Mouse (Mus musculus) lung, postnatal 25 days (tissue): ENCODE results near the gene Mrpl16.
A peak's percentile ranks its signal among the peaks of the same experiment; 100 is the strongest.

Source experiments
- DNase-seq: peaks from one replicate; pipeline ENCODE4 v3.0.0; 2022; ENCODE audit warnings: low spot score

Mrpl16 gene

DNA sequence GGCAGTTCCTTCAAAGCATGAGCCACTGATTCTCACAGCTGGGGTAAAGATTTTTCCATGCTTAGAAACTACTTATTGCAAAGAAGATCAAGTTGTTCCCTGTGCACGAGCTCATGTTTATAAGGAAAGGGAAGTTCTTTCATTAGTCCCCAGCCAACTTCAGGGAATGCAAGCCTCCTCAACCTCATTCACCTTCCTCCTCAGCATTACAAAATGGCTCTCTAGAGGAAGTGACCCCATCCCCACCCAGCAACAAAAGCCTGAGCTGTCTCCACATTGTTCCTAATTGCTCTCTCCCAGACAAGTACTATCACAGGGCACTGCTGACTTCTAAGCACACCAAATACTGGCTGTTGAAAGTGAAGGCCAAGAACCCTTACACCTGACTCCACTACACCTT, 34.2 kb downstream of the Mrpl16 start:
- DNase-seq, result peak; percentile 78

DNA sequence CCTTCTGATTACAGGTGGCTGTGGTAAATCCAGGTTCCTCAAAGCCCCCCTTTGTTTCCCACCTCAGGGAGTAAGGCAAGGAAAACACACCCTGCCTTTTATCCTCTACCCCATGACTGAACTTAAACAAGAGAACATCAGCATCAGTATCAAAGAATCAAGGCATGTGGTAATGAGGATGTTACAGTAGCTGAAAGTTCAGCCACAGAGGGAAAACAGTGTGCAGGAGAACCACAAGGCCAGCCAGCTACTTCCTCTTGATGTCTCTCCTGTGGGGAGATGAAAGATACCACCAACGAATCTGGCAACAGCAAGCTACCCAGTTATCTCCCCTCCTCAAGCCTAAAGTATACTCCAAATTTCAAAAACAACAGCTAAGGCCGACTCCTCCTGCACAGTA, 37.1 kb downstream of the Mrpl16 start:
- no peak for DNase-seq

DNA sequence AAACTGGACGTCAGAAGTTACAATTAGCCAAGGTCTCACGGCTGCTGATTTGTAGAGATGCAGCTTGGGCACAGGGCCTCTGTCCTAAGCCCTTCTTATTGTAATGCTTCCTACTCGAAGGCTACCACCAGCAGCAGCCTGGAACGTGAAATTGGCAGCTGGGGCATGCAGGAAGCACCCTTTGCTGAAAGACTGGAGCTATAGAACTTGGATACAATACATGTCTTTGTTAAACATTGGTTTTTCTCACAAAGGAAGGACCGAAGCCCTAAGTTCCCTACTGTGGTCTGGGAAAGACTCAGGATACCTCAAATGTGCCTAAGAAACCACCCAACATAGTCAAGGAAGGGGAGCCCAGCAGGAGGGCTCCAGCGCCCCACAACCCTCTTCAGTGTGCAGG, 37.6 kb downstream of the Mrpl16 start:
- no peak for DNase-seq

DNA sequence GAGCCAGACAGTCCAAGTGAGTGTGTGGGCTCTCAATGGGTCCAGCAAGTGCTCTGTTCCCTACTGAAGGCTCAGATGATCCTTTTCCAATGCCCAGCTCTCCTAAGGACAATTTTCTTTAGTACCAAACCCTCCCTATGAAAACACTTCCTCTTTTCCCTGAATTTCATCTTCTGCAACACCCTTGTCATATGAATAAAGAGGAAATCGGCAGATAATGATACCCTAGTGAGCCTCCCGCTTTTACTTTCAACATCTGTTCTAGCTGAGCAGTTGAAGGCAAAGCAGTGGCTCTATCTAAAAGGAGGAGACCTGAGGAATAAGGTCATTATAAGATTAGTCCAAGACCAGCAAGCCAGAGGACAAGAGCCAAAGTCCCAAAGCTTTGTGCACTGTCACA, 38.3 kb downstream of the Mrpl16 start:
- DNase-seq, result no peak

DNA sequence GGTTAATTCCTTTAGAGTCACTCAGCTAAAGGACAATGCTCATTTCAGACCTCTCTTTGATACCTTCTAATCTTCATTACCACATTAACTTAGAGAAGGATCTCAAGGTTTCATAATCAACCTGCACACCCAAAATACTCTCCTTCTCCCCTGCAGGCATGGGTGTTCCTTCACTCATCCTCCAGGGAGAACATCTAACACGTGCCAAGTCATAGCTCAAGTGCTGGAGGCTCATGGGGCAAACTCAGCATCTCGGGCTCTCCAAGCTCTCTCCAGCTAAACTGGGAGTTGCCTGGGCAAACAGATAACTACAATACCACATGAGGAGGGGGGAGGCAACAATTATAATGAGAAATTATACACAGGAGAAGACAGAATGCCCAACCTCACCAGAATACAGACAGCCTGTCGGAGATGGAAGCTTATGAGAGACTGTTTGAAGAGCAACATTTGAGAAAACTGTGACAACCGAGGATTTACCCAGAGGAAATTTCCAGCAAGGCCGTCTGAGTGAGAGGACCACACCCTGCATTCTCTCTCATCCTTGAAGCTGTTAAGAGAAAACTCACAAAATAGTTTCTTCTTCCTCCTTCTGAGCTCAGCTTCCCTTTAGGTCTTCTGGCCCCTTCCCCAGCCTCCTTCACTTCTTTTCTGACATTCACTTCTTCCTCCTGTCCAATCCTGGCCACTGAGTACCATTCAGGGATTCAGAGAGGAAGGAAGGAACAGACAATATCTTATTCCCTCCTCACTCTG, 40.0 kb downstream of the Mrpl16 start:
- no peak for DNase-seq

DNA sequence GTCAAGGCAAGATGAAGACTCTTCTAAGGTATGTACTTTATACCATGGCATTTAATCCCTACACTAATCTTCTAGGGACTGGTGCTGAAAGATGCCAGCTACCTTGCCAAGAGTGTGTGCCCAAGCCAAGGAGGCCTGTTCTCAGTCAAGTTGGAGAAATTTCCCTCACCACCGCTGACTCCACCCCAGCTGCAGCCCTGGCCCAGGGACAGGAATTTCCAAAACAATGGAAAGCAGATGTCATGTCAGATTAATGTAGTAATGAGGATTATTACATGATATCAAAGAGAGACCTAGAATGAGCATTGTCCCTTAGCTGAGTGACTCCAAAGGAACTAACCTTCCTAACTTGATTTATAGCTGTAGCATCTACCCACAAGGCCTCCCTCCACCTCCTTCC, 40.7 kb downstream of the Mrpl16 start:
- DNase-seq, result peak; percentile 68

DNA sequence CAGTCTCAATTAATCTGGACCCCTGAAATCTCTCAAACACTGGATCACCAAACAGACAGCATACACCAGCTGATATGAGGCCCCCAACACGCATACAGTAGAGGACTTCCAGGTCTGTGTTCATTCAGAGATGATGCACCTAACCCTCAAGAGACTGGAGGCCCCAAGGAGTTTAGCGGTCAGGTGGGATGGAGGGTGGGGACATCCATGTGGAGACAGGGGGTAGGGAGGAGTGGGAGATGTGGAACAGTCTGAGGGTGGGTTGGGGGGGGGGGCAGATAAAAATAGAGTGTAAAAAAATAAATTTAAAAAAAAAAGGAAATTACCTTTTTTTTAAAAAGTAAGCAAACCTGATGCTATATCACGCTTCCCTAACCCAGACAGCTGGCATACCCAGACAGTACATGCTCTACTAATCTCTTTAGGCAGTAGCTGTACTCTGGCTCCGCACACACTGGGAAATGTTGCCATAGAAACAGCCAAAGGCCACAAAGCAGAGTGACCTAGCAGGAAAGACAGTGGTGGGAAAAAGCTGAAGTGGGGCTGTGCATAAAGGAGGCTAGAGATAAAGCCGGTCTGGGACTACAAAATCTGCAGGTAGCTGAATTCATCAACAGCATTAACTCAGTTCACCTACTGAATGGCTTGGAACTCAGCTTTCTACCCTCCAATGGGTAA, 41.6 kb downstream of the Mrpl16 start:
- DNase-seq, result no peak

DNA sequence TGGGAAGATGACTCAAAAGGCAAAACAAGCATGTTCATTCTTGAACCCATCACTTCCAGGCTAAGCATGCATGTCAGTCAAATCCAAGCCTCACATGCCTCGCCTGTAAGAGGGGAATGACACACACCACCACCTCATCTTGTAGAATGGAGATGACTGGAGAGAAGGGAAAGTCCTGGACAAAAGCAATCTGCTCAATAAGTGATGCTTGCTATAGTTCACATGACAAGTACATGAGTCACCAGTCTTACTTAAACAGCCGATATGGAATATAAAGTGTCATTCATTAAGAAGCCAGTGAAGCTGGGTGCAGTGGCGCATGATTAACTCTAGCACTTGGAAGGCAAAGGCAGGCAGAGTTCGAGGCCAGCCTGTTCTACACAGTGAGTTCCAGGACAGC, 42.9 kb downstream of the Mrpl16 start:
- DNase-seq, result no peak

DNA sequence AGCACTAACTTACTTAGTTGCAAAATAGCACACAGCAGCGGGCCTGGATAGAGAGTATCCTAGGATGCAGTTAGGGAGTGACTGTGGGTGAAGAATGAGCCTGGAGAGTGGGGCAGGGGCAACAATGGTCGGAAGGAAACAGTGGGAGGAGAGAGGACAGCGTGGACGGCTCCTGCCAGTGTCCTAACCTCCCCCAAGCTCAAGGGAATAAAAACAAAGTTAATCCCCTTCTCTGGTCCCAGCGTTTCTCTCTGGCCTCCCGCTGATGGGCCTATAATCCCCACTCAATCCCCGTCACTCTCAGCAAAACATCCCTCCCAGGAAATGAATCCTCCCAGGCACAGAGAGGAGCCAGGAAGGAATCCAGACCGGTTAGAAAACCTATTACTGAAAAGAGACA, 43.5 kb downstream of the Mrpl16 start:
- DNase-seq, result peak; percentile 50

DNA sequence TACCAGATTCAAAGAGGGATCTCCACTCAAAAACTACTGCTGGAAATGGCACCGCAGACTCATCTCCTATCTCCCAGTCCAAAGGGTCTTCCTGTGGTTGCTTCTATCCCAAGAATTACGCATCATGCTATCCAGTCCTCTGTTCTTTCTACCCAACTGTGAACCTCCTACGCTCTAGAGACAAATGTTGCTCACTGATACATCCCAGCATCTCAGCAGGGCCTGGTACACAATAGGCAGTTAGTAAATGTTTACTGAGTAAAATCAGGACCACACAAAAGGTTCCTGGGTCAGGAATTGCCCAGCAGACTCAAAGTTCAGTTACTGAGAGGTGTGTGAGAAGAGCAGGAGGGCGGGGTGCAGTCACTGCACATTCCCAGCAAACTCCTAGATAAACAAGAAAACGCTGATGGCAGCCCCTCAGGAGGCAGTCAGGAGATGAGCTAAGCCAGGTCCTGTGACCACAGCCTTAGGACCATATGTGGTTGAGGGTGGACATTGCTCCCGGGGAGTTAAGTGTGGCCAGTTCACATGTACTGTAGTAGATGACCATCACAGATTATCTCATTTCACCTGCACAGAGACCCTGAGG, 44.6 kb downstream of the Mrpl16 start:
- no peak for DNase-seq

DNA sequence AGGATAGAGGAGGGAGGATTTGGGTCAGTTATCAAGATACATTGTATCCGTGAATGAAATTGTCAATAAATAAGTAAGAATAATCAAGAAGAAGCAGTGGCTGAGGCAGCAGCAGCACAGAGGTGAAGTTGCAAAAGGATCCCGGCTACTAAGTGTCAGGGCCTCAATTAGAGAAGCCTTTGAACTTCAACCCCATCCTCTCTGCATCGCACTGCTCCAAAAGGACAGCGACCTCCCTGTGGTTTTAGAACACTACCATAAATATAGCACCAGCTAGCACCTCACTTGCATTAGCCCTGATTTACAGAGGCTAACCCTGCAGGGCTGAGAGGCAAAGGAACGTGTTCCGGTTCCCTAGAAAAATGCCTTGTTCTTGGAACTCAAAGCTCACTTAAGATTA, 46.5 kb downstream of the Mrpl16 start:
- DNase-seq, result no peak

DNA sequence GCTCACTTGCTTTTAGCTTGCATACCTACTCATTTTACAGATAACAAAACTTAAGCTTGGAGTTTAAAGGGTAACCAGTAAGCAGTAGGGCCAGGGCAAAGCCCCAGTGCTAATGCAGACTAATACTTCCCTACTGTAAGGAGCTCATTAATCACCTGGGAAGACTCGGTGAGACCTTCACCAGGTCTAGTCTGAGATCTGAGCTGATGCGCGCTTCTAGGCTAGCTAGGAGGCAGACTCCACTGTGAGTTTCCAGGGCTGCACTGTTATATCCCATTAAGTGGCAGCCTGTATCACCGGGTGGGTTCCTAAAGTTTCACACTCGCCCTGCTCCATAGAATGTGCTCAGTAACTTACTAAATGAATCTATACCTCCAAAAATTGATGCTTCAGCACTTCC, 47.4 kb downstream of the Mrpl16 start:
- no peak for DNase-seq

DNA sequence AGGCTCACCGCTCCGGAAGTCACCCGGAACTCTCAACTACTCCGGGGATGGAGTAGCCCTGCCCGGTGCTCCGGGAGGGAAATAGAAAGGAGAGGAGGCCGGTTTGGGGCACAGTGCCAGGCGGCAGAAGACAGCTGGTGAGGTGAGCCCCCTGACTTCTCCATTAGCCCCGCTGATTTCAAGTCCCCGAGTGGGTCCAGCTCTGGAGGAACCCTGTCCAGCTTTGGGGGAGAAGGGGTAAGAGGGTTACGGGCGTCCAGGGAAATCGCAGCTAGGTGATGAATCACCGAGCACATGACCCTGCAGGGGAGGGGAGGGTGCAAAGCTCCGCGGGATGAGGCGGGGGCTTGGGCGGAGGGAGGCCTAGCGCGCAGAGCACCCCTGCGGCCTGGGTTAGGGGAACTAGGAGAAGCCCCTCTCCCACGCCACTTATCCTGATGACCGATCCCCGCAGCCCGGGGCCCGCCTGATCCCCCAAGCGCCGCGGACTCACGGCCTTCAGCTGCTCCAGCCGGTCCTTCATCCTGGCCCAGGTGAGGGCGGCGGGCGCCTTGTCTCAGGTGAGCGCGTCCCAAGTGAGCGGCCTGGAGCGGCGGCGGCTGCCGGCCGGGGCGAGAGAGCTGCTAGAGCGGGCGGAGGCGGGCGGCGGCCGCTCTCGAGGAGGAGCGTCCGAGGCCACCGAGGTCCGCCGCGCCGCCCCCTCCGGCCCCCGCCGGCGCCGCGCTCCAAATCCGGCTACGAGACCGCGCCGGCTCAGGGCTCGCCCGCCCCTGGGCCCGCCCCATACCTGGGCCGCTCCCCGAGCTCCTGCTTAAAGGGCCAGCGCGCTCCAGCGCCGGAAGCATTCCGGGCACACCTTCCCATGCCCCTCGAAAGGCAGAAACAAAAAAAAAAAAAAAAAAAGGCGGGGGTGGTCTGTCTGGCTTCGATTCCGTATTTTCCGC, 48.3 kb downstream of the Mrpl16 start:
- peak; percentile 75 for DNase-seq

DNA sequence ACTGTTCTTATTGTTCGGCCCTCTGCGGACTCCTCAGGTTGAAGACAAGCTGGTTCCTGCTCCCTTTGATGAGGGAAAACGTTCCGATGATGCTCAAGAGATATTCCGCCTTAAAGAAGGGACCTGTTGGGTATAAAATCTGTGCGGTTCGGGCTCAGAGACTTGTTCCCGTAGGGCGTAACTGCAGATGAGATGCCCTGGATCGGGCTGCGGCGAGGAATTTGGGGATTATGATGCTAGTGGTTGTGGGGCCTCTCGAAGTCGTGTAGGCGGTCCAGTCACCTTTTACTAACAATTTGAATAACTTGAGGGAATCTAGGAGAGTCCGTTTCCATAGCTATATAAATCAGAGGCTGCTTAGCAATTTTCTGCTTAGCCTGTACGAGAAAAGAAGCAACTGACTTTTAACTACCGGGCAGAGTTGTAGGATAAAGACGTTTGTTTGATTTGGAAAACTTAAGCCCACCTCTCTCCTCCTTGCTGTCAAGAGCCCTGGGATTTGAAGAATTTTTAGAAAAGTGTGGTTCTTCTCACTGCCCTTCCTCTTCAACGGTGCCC, 49.0 kb downstream of the Mrpl16 start, which contains the start of gene Stx3:
Gene Stx3 (minus strand): TSS at position 261 of the 558 bp plus-strand sequence.
- no peak for DNase-seq

DNA sequence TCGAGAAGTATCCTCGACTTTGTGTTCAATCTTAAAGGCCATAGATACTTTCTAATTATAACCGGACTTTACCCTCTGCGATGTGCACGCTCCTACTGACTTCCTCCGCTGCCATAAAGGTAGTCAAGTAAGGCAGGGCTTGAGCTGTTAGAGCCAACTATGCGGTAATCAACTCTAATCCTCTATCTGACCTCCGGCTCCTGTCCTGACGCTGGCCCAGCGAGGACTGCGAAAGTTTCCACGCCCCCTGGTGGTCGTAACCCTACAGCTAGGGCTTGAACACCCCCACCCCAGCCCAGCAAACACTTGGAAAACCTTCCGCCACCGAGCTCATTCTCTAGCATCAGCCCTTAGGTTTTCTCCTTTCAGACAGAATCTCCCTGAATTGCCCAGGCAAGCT, 49.6 kb downstream of the Mrpl16 start:
- DNase-seq, result peak; percentile 90

DNA sequence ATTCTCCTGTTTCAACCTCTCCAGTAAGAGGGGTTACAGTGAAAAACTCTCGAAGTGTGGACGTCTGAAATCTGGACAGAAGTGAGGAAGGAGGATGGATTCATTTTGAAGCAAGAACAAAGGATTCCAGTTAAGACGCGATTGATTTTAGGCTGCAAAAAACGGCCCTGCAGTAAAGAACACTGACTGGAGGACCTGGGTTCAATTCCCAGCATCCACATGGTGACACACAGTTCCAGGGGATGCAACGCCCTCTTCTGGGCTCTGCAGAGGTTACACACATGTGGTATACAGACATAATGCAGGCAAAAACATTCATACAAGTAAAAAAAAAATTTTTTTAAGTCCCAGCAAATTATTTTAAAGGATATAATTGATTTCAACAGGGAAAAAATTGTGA, 50.0 kb downstream of the Mrpl16 start:
- DNase-seq, result no peak

DNA sequence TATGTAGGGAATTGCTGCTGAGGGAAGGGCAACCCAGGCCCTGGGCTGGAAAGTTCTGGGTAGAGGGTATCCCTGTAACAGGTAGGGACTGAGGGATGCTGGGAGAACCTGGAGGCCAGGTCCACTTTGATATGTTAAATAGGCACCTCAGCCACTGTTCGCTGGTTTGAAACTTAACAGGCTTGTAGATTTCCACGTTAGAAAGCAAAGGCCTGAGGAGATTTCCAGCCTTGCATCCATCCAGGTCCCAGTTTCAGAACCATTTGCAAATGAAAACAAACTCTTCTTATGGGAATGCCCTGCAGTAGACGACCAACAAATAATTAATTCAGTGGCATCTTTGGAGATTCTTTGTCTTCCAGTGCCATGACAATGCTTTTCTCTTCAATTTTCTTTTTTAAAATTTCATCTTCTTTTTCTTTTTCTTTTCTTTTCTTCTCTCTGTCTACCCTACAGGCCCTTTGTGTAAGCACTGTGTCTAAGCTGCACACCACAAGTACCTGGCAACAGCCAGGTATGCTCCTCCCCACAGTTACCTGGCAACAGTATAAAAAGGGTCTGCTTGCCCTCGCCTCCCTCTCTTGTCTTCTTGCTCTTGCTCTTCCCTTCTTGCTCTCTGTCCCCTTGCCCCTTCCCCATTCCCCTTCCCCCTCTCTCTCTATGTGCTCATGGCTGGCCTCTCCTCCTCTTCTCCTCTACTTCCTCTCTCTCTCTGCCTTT, 53.3 kb downstream of the Mrpl16 start:
- DNase-seq, result no peak
